Mouse (Mus musculus) CH12.LX (cell line): ENCODE results near the gene Foxp1.

Experiments used
- CTCF ChIP-seq, 2 experiments: IDR thresholded peaks in 1 of 2; conservative IDR thresholded peaks in 1 of 2; 2 replicates each; pipeline ENCODE4 v1.5.1; 2011 to 2012; ENCODE audit warnings: low read depth in 2 of 2, low read length in 2 of 2, improper control_type of control experiment in 1 of 2, inconsistent platforms in 1 of 2, mild to moderate bottlenecking in 1 of 2, moderate library complexity in 1 of 2
- E2F4 ChIP-seq: IDR thresholded peaks from 2 replicates; pipeline ENCODE4 v1.6.1; 2011; ENCODE audit warnings: low read depth, low read length, improper control_type of control experiment; ENCODE audit not compliant: insufficient replicate concordance
- MAX ChIP-seq: IDR thresholded peaks from 2 replicates; pipeline ENCODE4 v1.6.1; 2011; ENCODE audit warnings: low read length, improper control_type of control experiment
- POLR2A ChIP-seq: IDR thresholded peaks from 2 replicates; pipeline ENCODE4 v1.6.1; 2011; ENCODE audit warnings: low read depth, mild to moderate bottlenecking, improper control_type of control experiment, low read length
- TBP ChIP-seq: conservative IDR thresholded peaks from 2 replicates; pipeline ENCODE4 v1.6.1; 2011; ENCODE audit warnings: low read depth, low read length, improper control_type of control experiment
- UBTF ChIP-seq: IDR thresholded peaks from 2 replicates; pipeline ENCODE4 v1.6.1; 2012; ENCODE audit warnings: low read depth, mild to moderate bottlenecking, inconsistent platforms, low read length, improper control_type of control experiment, moderate library complexity
- USF1 ChIP-seq: IDR thresholded peaks from 2 replicates; pipeline ENCODE4 v1.6.1; 2014; ENCODE audit warnings: low read depth, mild to moderate bottlenecking, inconsistent platforms, low read length, improper control_type of control experiment

- no peak for TF ChIP-seq TBP
- TF ChIP-seq MAX = no peak
- no peak for TF ChIP-seq USF1
- TF ChIP-seq POLR2A = no peak
- no peak for TF ChIP-seq CTCF (conservative IDR thresholded peaks at IDR 0.05 in 1 of 2, IDR thresholded peaks at IDR 0.05 in 1 of 2; ENCODE audit: low read depth in 2 of 2, low read length in 2 of 2)
- no peak for TF ChIP-seq UBTF
- TF ChIP-seq E2F4 = no peak
Measured at GRCm38 (mm10) chr6:99164760-99165159, 357.8 kb downstream of the Foxp1 start.
